Mouse (Mus musculus) inflammation-experienced regulatory T-cells, adult 6 months (primary cell): Measurements from ENCODE around the gene Tmem9b. TPM values are rescaled to one million over a fixed set of nuclear protein-coding genes. Genes with fewer than 3 reads are reported as not detected.

Source experiments
- polyA plus RNA-seq, 3 experiments: library from polyadenylated mRNA; unstranded; fragments of 100-300 nt; shearing (Covaris generic); gene quantifications; one replicate each; pipeline ENCODE4 v1.2.1; 2017

Gene Tmem9b
- polyA plus RNA-seq, 3 experiments from 2014 or later, result 103 to 142 (median 121) TPM

Other genes with a start within 250 kb of the Tmem9b start
- not detected for gene Trim66, start 244.7 kb downstream of the Tmem9b start, polyA plus RNA-seq
- gene Rpl27a, start 233.7 kb downstream of the Tmem9b start, polyA plus RNA-seq, result 100 to 1,000 TPM; 216 to 323 (median 255) TPM
- under 1 TPM; 0.36 to 0.90 (median 0.47) TPM for gene St5, start 49.3 kb downstream of the Tmem9b start, polyA plus RNA-seq
- 10 to 100 TPM; 27.1 to 43.4 (median 31.9) TPM for gene Akip1, start 49.2 kb downstream of the Tmem9b start, polyA plus RNA-seq
- under 1 TPM in 1 of 3 experiments, not detected in 2; 0.27 TPM for gene BC051019, start 29.0 kb downstream of the Tmem9b start, polyA plus RNA-seq
- gene Ascl3, start 21.1 kb downstream of the Tmem9b start, polyA plus RNA-seq, result under 1 TPM in 1 of 3 experiments, not detected in 2; 0.83 TPM
- under 1 TPM; 0.11 to 0.98 (median 0.74) TPM for gene Nrip3, start 29.1 kb upstream of the Tmem9b start, polyA plus RNA-seq
- not detected for gene Scube2, start 112.8 kb upstream of the Tmem9b start, polyA plus RNA-seq
- 10 to 100 TPM; 24.7 to 27.5 (median 27.2) TPM for gene Dennd5a, start 207.6 kb upstream of the Tmem9b start, polyA plus RNA-seq
- gene Tmem41b, start 234.1 kb upstream of the Tmem9b start, polyA plus RNA-seq, result 10 to 100 TPM; 32.8 to 38.3 (median 38.2) TPM